Mouse (Mus musculus) midbrain, embryonic 16.5 days (tissue): ENCODE measurements around the gene Gstm7. TPM values are rescaled to one million over a fixed set of nuclear protein-coding genes. Genes with fewer than 3 reads are reported as not detected.
"Not testable (repeated sequence)": the region's sequence is repeated elsewhere in the genome, so short reads cannot be mapped to it uniquely, and the experiment has no call there.

ENCODE experiments used
- ATAC-seq: fragments of 200-750 bp; cut with Nextera tagmentation; 2 replicates; pipeline ENCODE4 v1.8.0; 2017; ENCODE audit warnings: moderate TSS enrichment
- H3K27ac ChIP-seq: fragments of 300-500 bp; sonication (generic); 2 replicates; pipeline ENCODE4 v1.5.1; 2014; ENCODE audit warnings: mild to moderate bottlenecking, low read length, mixed read lengths
- H3K27me3 ChIP-seq: fragments of 300-500 bp; sonication (generic); 2 replicates; pipeline ENCODE4 v1.6.1; 2014; ENCODE audit warnings: low read depth, low read length, mixed read lengths; ENCODE audit not compliant: control insufficient read depth, insufficient read depth
- H3K36me3 ChIP-seq: fragments of 300-500 bp; sonication (generic); 2 replicates; pipeline ENCODE4 v1.6.1; 2014; ENCODE audit warnings: mild to moderate bottlenecking, low read length, moderate library complexity, mixed read lengths; ENCODE audit not compliant: control insufficient read depth, insufficient read depth
- H3K4me1 ChIP-seq: fragments of 300-500 bp; sonication (generic); 2 replicates; pipeline ENCODE4 v1.6.1; 2014; ENCODE audit warnings: mild to moderate bottlenecking, low read length, mixed read lengths; ENCODE audit not compliant: control insufficient read depth, insufficient read depth
- H3K4me2 ChIP-seq: fragments of 300-500 bp; sonication (generic); 2 replicates; pipeline ENCODE4 v1.6.1; 2014; ENCODE audit warnings: mild to moderate bottlenecking, low read length, mixed read lengths
- H3K4me3 ChIP-seq: fragments of 300-500 bp; sonication (generic); 2 replicates; pipeline ENCODE4 v1.5.1; 2014; ENCODE audit warnings: low read depth, mild to moderate bottlenecking, low read length, moderate library complexity, mixed read lengths
- H3K9ac ChIP-seq: fragments of 300-500 bp; sonication (generic); 2 replicates; pipeline ENCODE4 v1.6.1; 2014; ENCODE audit warnings: low read depth, low read length, mixed read lengths
- H3K9me3 ChIP-seq: fragments of 300-500 bp; sonication (generic); replicated peaks from 2 replicates; pipeline ENCODE4 v1.6.1; 2014; ENCODE audit warnings: mild to moderate bottlenecking, low read length, mixed read lengths; ENCODE audit not compliant: control insufficient read depth, poor library complexity, severe bottlenecking
- WGBS: fragments of 180-500 bp; shearing (Covaris S2); extraction: QIAGEN DNeasy Blood & Tissue Kit; methylation state at CpG from one replicate; pipeline ENCODE4 v1.1.7; 2014; 5-methylcytosine and 5-hydroxymethylcytosine counted together
- polyA plus RNA-seq: library from polyadenylated mRNA; unstranded; fragments of >200 nt; fragmentation: Nextera tagmentation; extraction: Ambion mirVana; gene quantifications from 2 replicates; pipeline ENCODE4 v1.2.1, GENCODE M21; 2015

Gstm7 gene
- polyA plus RNA-seq: 44.7 and 62.2 TPM in 2 replicates

- 2% methylated on average over 10 of the region's 10 CpGs for WGBS
- Histone ChIP-seq H3K4me3 (peak within 1 kb of the TSS; percentile 22), H3K9me3 (no peaks in the 10 kb centered on the region), H3K4me1 (peaks cover 12% of the 10 kb centered on the region), H3K9ac (peak within 1 kb of the TSS; percentile 25; the same call in 1 of the 2 replicates), H3K4me2 (peak within 1 kb of the TSS; percentile 49), H3K36me3 (no peaks in the 10 kb centered on the region), H3K27me3 (no peaks in the 10 kb centered on the region), H3K27ac (peak within 1 kb of the TSS; percentile 77)
- peak; percentile 97 for ATAC-seq
Observed at GRCm38 (mm10) chr3:107931670-107932069, at the start of gene Gstm7. Gene Gstm7 (minus strand): TSS chr3:107931817.

- Histone ChIP-seq H3K36me3 (no peaks in the 10 kb centered on the region), H3K27ac (no peak overlapping the region), H3K27me3 (no peaks in the 10 kb centered on the region), H3K4me2 (no peak overlapping the region), H3K4me1 (no peaks in the 10 kb centered on the region), H3K4me3 (no peak overlapping the region), H3K9me3 (no peaks in the 10 kb centered on the region), H3K9ac (no peak overlapping the region)
- 64% methylated on average over 3 of the region's 3 CpGs for WGBS
- ATAC-seq: no peak
Observed at GRCm38 (mm10) chr3:107981261-107981660, 49.6 kb upstream of the Gstm7 start.

- no peak for ATAC-seq
- H3K4me2 ChIP-seq: no peak overlapping the region
- no peak overlapping the region for H3K9ac ChIP-seq
- no peak overlapping the region for H3K27ac ChIP-seq
- H3K4me3 ChIP-seq: no peak overlapping the region
- no peaks in the 10 kb centered on the region for H3K4me1 ChIP-seq
- 82% methylated on average over 3 of the region's 3 CpGs for WGBS
- H3K9me3 ChIP-seq: no peaks in the 10 kb centered on the region
- H3K27me3 ChIP-seq: no peaks in the 10 kb centered on the region
- H3K36me3 ChIP-seq: no peaks in the 10 kb centered on the region
Observed at GRCm38 (mm10) chr3:107977691-107978090, 46.1 kb upstream of the Gstm7 start.

- Histone ChIP-seq H3K4me2 (no peak overlapping the region), H3K9ac (no peak overlapping the region), H3K4me3 (no peak overlapping the region), H3K27ac (no peak overlapping the region), H3K4me1 (no peaks in the 10 kb centered on the region), H3K9me3 (no peaks in the 10 kb centered on the region), H3K36me3 (no peaks in the 10 kb centered on the region), H3K27me3 (no peaks in the 10 kb centered on the region)
- no peak for ATAC-seq
- WGBS: 95% methylated on average over 1 of the region's 1 CpGs
Observed at GRCm38 (mm10) chr3:107974237-107974636, 42.6 kb upstream of the Gstm7 start.

GRCm38 (mm10) chr3:107972070-107972469 is 40.5 kb upstream of the Gstm7 start:
- Histone ChIP-seq H3K27me3 (no peaks in the 10 kb centered on the region), H3K4me2 (no peak overlapping the region), H3K9me3 (no peaks in the 10 kb centered on the region), H3K9ac (no peak overlapping the region), H3K4me1 (no peaks in the 10 kb centered on the region), H3K4me3 (no peak overlapping the region), H3K27ac (no peak overlapping the region), H3K36me3 (no peaks in the 10 kb centered on the region)
- no peak for ATAC-seq
- 86% methylated on average over 3 of the region's 3 CpGs for WGBS

- WGBS: 49% methylated on average over 3 of the region's 3 CpGs
- not testable (repeated sequence) for H3K4me1 ChIP-seq
Observed at GRCm38 (mm10) chr3:107971101-107971500, 39.5 kb upstream of the Gstm7 start.

GRCm38 (mm10) chr3:107968724-107969395 is 37.2 kb upstream of the Gstm7 start, which contains the start of gene Gstm3:
Gene Gstm3 (minus strand): TSS chr3:107969283.
- Histone ChIP-seq H3K4me2 (no peak within 1 kb of the TSS), H3K36me3 (no peaks in the 10 kb centered on the region), H3K27ac (no peak within 1 kb of the TSS), H3K4me1 (no peaks in the 10 kb centered on the region), H3K27me3 (no peaks in the 10 kb centered on the region), H3K4me3 (no peak within 1 kb of the TSS), H3K9ac (no peak within 1 kb of the TSS), H3K9me3 (no peaks in the 10 kb centered on the region)
- WGBS: 72% methylated on average over 13 of the region's 13 CpGs
- ATAC-seq: no peak

More at GRCm38 (mm10) chr3:107971101-107971500, 39.5 kb upstream of the Gstm7 start:
- H3K4me3 ChIP-seq, H3K9ac ChIP-seq, H3K27ac ChIP-seq, H3K9me3 ChIP-seq, H3K36me3 ChIP-seq, H3K27me3 ChIP-seq, ATAC-seq, H3K4me2 ChIP-seq: not testable (repeated sequence)

GRCm38 (mm10) chr3:107966631-107967030 is 35.0 kb upstream of the Gstm7 start:
- H3K9ac ChIP-seq: no peak overlapping the region
- H3K27me3 ChIP-seq: no peaks in the 10 kb centered on the region
- no peaks in the 10 kb centered on the region for H3K4me1 ChIP-seq
- H3K36me3 ChIP-seq: no peaks in the 10 kb centered on the region
- no peak overlapping the region for H3K4me3 ChIP-seq
- WGBS: 98% methylated on average over 5 of the region's 5 CpGs
- ATAC-seq: no peak
- no peak overlapping the region for H3K4me2 ChIP-seq
- no peak overlapping the region for H3K27ac ChIP-seq
- no peaks in the 10 kb centered on the region for H3K9me3 ChIP-seq

GRCm38 (mm10) chr3:107965592-107965991 is 34.0 kb upstream of the Gstm7 start:
- Histone ChIP-seq H3K27me3 (no peaks in the 10 kb centered on the region), H3K27ac (no peak overlapping the region), H3K36me3 (no peaks in the 10 kb centered on the region), H3K9ac (no peak overlapping the region), H3K4me1 (no peaks in the 10 kb centered on the region), H3K9me3 (no peaks in the 10 kb centered on the region), H3K4me3 (no peak overlapping the region), H3K4me2 (no peak overlapping the region)
- ATAC-seq: no peak
- WGBS: 54% methylated on average over 1 of the region's 1 CpGs
